Comparison of ENCODE assay signal across 8 mouse cellular contexts in genomic region chr10:87447754-87448095, GRCm38 (mm10). TPM values are rescaled to one million over a fixed set of nuclear protein-coding genes. Genes with fewer than 3 reads are reported as not detected.
A peak's percentile ranks its signal among the peaks of the same experiment; 100 is the strongest.
DNase-seq lines count a peak whose midpoint lies in the region; ATAC-seq lines count a peak whose summit lies in the region.

No protein-coding gene starts in this region.

- peak; percentile 38 for DNase-seq in Muller cell, postnatal 12 days (ENCODE audit: inconsistent ontology term)
- DNase-seq in cerebellum, postnatal 10 days, result peak; percentile 49 to 70
- peak; percentile 62 for DNase-seq in limb, embryonic 10.5 days (ENCODE audit: low spot score)
- DNase-seq in right cerebral cortex, postnatal 25 days, result peak; percentile 53
- no peak for DNase-seq in adipocyte (ENCODE audit: low spot score)
- DNase-seq in heart, postnatal 4 days, result no peak

- no peaks in the 10 kb centered on the region for H3K9me3 ChIP-seq in hindbrain, embryonic 12.5 days (replicated peaks)
- no peaks in the 10 kb centered on the region for H3K9me3 ChIP-seq in limb, embryonic 10.5 days (replicated peaks)

- H3K36me3 ChIP-seq in hindbrain, embryonic 12.5 days, result no peaks in the 10 kb centered on the region
- H3K36me3 ChIP-seq in limb, embryonic 10.5 days, result no peaks in the 10 kb centered on the region

- peak; percentile 97 for ATAC-seq in hindbrain, embryonic 12.5 days (ENCODE audit: low FRiP score)
- no peak for ATAC-seq in monocyte, adult 5-6 weeks (replicated peaks; ENCODE audit: insufficient number of reproducible peaks, low FRiP score, low TSS enrichment, poor library complexity, severe bottlenecking)

- H3K4me3 ChIP-seq in hindbrain, embryonic 12.5 days, result no peak overlapping the region
- peak overlapping the region; percentile 31 for H3K4me3 ChIP-seq in limb, embryonic 10.5 days

- H3K4me1 ChIP-seq in hindbrain, embryonic 12.5 days, result peaks cover 20% of the 10 kb centered on the region
- H3K4me1 ChIP-seq in limb, embryonic 10.5 days, result peaks cover 15% of the 10 kb centered on the region

- WGBS in hindbrain, embryonic 12.5 days, result 3% methylated on average over 9 of the region's 9 CpGs
- WGBS in limb, embryonic 10.5 days, result 3% methylated on average over 9 of the region's 9 CpGs

- H3K27me3 ChIP-seq in hindbrain, embryonic 12.5 days, result no peaks in the 10 kb centered on the region
- no peaks in the 10 kb centered on the region for H3K27me3 ChIP-seq in limb, embryonic 10.5 days (ENCODE audit: low read depth, poor library complexity, severe bottlenecking)

- peak overlapping the region; percentile 41 for H3K4me2 ChIP-seq in hindbrain, embryonic 12.5 days (replicated peaks)

- no peak overlapping the region for H3K9ac ChIP-seq in hindbrain, embryonic 12.5 days

- H3K27ac ChIP-seq in hindbrain, embryonic 12.5 days, result 0 out of 2 replicates have a peak overlapping the region, but pooled peaks have one; percentile 67
- H3K27ac ChIP-seq in limb, embryonic 10.5 days, result peak overlapping the region; percentile 75

RNA-seq across cellular contexts. Expression of gene Ascl1, which starts 45.7 kb away (rescaled TPM):
- 46.1 and 49.1 TPM in 2 replicates for polyA plus RNA-seq in hindbrain, embryonic 12.5 days (2016; fragmentation: Nextera tagmentation; extraction: Ambion mirVana)
- polyA plus RNA-seq in limb, embryonic 10.5 days (2016; fragmentation: Nextera tagmentation; extraction: Ambion mirVana), result 0.14 and 0.15 TPM in 2 replicates
- not detected in 3 replicates for total RNA-seq in monocyte, adult 5-6 weeks (2017)
- not detected for total RNA-seq in heart, postnatal 4 days (2021)

Comparison
In these comparisons a context has a peak if more than half of its experiments do, and no peak if none do; other contexts are left out.
1. DNase-seq: peak in Muller cell, postnatal 12 days (single experiment), cerebellum, postnatal 10 days (2 of 2), limb, embryonic 10.5 days (single experiment) and right cerebral cortex, postnatal 25 days (single experiment); none in adipocyte (single experiment) and heart, postnatal 4 days (single experiment).